8 mouse cellular contexts compared by ENCODE assay signal in genomic region chr10:99264301-99265010, GRCm38 (mm10). TPM values are rescaled to one million over a fixed set of nuclear protein-coding genes. Genes with fewer than 3 reads are reported as not detected.
A peak's percentile ranks its signal among the peaks of the same experiment; 100 is the strongest.
DNase-seq lines count a peak whose midpoint lies in the region; ATAC-seq and TF ChIP-seq lines count a peak whose summit lies in the region.

No protein-coding gene starts in this region.

- ATAC-seq in forebrain, postnatal 0 days: no peak

- H3K27ac ChIP-seq in forebrain, postnatal 0 days (ENCODE audit: low read depth, low read length): peak overlapping the region; percentile 95

- WGBS in forebrain, postnatal 0 days: 2% methylated on average over 26 of the region's 26 CpGs

- DNase-seq in retina, embryonic 14.5 days (ENCODE audit: low spot score): peak; percentile 50
- no peak for DNase-seq in retina, postnatal 1 day
- peak; percentile 36 for DNase-seq in adrenal gland, postnatal 25 days
- peak; percentile 60 for DNase-seq in forebrain, postnatal 0 days
- peak; percentile 60 for DNase-seq in kidney, adult 9 months
- DNase-seq in lung, postnatal 36 days: peak; percentile 39
- DNase-seq in testis, postnatal 10 days (ENCODE audit: low spot score): peak; percentile 54
- DNase-seq in ovary, adult 18-20 months (ENCODE audit: low spot score): no peak

- no peaks in the 10 kb centered on the region for H3K27me3 ChIP-seq in forebrain, postnatal 0 days (ENCODE audit: insufficient read depth, low read length)

- no peaks in the 10 kb centered on the region; the same call in 1 of the 2 replicates for H3K36me3 ChIP-seq in forebrain, postnatal 0 days (ENCODE audit: insufficient read depth)

- no peaks in the 10 kb centered on the region for H3K9me3 ChIP-seq in forebrain, postnatal 0 days (ENCODE audit: low read length)

- TF ChIP-seq CTCF in forebrain, postnatal 0 days (IDR thresholded peaks at IDR 0.05; ENCODE audit: low read depth): no peak

- H3K9ac ChIP-seq in forebrain, postnatal 0 days: peak overlapping the region; percentile 91

- peak overlapping the region; percentile 83 for H3K4me2 ChIP-seq in forebrain, postnatal 0 days (ENCODE audit: low read depth)

- 0 out of 2 replicates have a peak, but pooled peaks cover 9% of the 10 kb centered on the region for H3K4me1 ChIP-seq in forebrain, postnatal 0 days (ENCODE audit: insufficient read depth)

- peak overlapping the region; percentile 82 for H3K4me3 ChIP-seq in forebrain, postnatal 0 days (ENCODE audit: low read depth, low read length)

RNA-seq across cellular contexts. Expression of gene Dusp6, which starts 1.4 kb away (rescaled TPM):
- 101 and 136 TPM in 2 replicates for total RNA-seq in adrenal gland, postnatal 25 days (2021)
- 57.5 and 58.3 TPM in 2 replicates for total RNA-seq in forebrain, postnatal 0 days (2014; rRNA removed)
- 38.7 and 43.7 TPM in 2 replicates for polyA plus RNA-seq in forebrain, postnatal 0 days (2015; fragmentation: Nextera tagmentation; extraction: Ambion mirVana)

Comparison
In these comparisons a context has a peak if more than half of its experiments do, and no peak if none do; other contexts are left out.
1. DNase-seq: peak in retina, embryonic 14.5 days (single experiment), adrenal gland, postnatal 25 days (single experiment), forebrain, postnatal 0 days (single experiment), kidney, adult 9 months (single experiment), lung, postnatal 36 days (single experiment) and testis, postnatal 10 days (single experiment); none in retina, postnatal 1 day (single experiment) and ovary, adult 18-20 months (single experiment).